Mouse (Mus musculus) MEL (cell line): ENCODE measurements at regions not wholly inside any gene's neighbourhood (a gene's known extent, or its start where the extent isn't known, plus 50 kb on each side); places are given as distances from the start of the nearest gene placed in this dataset.

Source experiments
- DNase-seq: peaks from one replicate; pipeline ENCODE4 v3.0.0; 2011; ENCODE audit warnings: low read depth, low spot score
- H3K27ac ChIP-seq: 2 replicates; pipeline ENCODE4 v1.5.1; 2012; ENCODE audit warnings: low read depth, mild to moderate bottlenecking, control low read depth, low read length, moderate library complexity; ENCODE audit not compliant: control insufficient read depth
- H3K27me3 ChIP-seq, 2 experiments: fragments of 150-350 bp in 1 of 2; sonication (generic) in 1 of 2; 2 replicates each; pipeline ENCODE4 v1.6.1; 2012; ENCODE audit warnings: low read length in 2 of 2, mild to moderate bottlenecking in 2 of 2, improper control_type of control experiment in 1 of 2, moderate library complexity in 1 of 2; ENCODE audit not compliant: insufficient read depth in 2 of 2, control insufficient read depth in 1 of 2
- H3K36me3 ChIP-seq, 2 experiments: 2 replicates each; pipeline ENCODE4 v1.6.1; 2012 to 2014; ENCODE audit warnings: low read length in 2 of 2, improper control_type of control experiment in 1 of 2, inconsistent platforms in 1 of 2, mild to moderate bottlenecking in 1 of 2; ENCODE audit not compliant: insufficient read depth in 2 of 2, control insufficient read depth in 1 of 2
- H3K4me1 ChIP-seq, 2 experiments: fragments of 150-350 bp in 1 of 2; sonication (generic) in 1 of 2; 2 replicates each; pipeline ENCODE4 v1.6.1; 2012; ENCODE audit warnings: low read length in 2 of 2, improper control_type of control experiment in 1 of 2, mild to moderate bottlenecking in 1 of 2; ENCODE audit not compliant: insufficient read depth in 2 of 2, control insufficient read depth in 1 of 2
- H3K4me3 ChIP-seq, 2 experiments: fragments of 150-350 bp in 1 of 2; sonication (generic) in 1 of 2; 2 replicates each; pipeline ENCODE4 v1.5.1; 2012; ENCODE audit warnings: low read depth in 2 of 2, low read length in 2 of 2, mild to moderate bottlenecking in 2 of 2, moderate library complexity in 2 of 2, control low read depth in 1 of 2, improper control_type of control experiment in 1 of 2; ENCODE audit not compliant: control insufficient read depth in 1 of 2, insufficient read depth in 1 of 2
- H3K79me2 ChIP-seq: 2 replicates; pipeline ENCODE4 v1.6.1; 2012; ENCODE audit warnings: mild to moderate bottlenecking, low read length, moderate library complexity; ENCODE audit not compliant: control insufficient read depth, poor library complexity, insufficient read depth
- H3K9ac ChIP-seq: 2 replicates; pipeline ENCODE4 v1.6.1; 2012; ENCODE audit warnings: low read depth, mild to moderate bottlenecking, control low read depth, low read length, moderate library complexity; ENCODE audit not compliant: control insufficient read depth, poor library complexity, severe bottlenecking
- H3K9me3 ChIP-seq: fragments of 150-350 bp; sonication (generic); replicated peaks from 2 replicates; pipeline ENCODE4 v1.6.1; 2012; ENCODE audit warnings: mild to moderate bottlenecking, low read length, improper control_type of control experiment, moderate library complexity; ENCODE audit not compliant: insufficient read depth
- BHLHE40 ChIP-seq: IDR thresholded peaks from 2 replicates; pipeline ENCODE4 v1.6.1; 2012; ENCODE audit warnings: low read depth, mild to moderate bottlenecking, inconsistent platforms, low read length, improper control_type of control experiment, borderline replicate concordance
- CHD1 ChIP-seq: IDR thresholded peaks from 2 replicates; pipeline ENCODE4 v1.6.1; 2012; ENCODE audit warnings: low read depth, mild to moderate bottlenecking, inconsistent platforms, low read length, improper control_type of control experiment
- CTCF ChIP-seq, 3 experiments: IDR thresholded peaks in 2 of 3; conservative IDR thresholded peaks in 1 of 3; 2 replicates each; pipeline ENCODE4 v1.5.1; 2011 to 2012; ENCODE audit warnings: low read length in 3 of 3, low read depth in 2 of 3, mild to moderate bottlenecking in 2 of 3, improper control_type of control experiment in 1 of 3, inconsistent platforms in 1 of 3, mixed read lengths in 1 of 3, moderate library complexity in 1 of 3; ENCODE audit not compliant: control insufficient read depth in 1 of 3, insufficient read depth in 1 of 3, poor library complexity in 1 of 3, severe bottlenecking in 1 of 3
- ELF1 ChIP-seq: IDR thresholded peaks from 2 replicates; pipeline ENCODE4 v1.6.1; 2014; ENCODE audit warnings: low read depth, mild to moderate bottlenecking, inconsistent platforms, low read length, improper control_type of control experiment, moderate library complexity
- GATA1 ChIP-seq: IDR thresholded peaks from 2 replicates; pipeline ENCODE4 v1.6.1; 2011; ENCODE audit warnings: low read depth, low read length, improper control_type of control experiment
- HCFC1 ChIP-seq: IDR thresholded peaks from 2 replicates; pipeline ENCODE4 v1.6.1; 2012; ENCODE audit warnings: low read depth, mild to moderate bottlenecking, inconsistent platforms, low read length, improper control_type of control experiment, moderate library complexity
- JUND ChIP-seq: IDR thresholded peaks from 2 replicates; pipeline ENCODE4 v1.6.1; 2011; ENCODE audit warnings: low read depth, mild to moderate bottlenecking, improper control_type of control experiment, low read length
- KAT2A ChIP-seq: conservative IDR thresholded peaks from 2 replicates; pipeline ENCODE4 v1.6.1; 2012; ENCODE audit warnings: low read depth, low read length, improper control_type of control experiment, inconsistent platforms
- MAZ ChIP-seq: IDR thresholded peaks from 2 replicates; pipeline ENCODE4 v1.6.1; 2012; ENCODE audit warnings: low read depth, mild to moderate bottlenecking, inconsistent platforms, low read length, improper control_type of control experiment
- MEF2A ChIP-seq: IDR thresholded peaks from 2 replicates; pipeline ENCODE4 v1.6.1; 2014; ENCODE audit warnings: low read depth, mild to moderate bottlenecking, inconsistent platforms, low read length, improper control_type of control experiment; ENCODE audit not compliant: poor library complexity, insufficient replicate concordance, severe bottlenecking; ENCODE audit errors: extremely low read depth
- MXI1 ChIP-seq: IDR thresholded peaks from 2 replicates; pipeline ENCODE4 v1.6.1; 2011; ENCODE audit warnings: mild to moderate bottlenecking, low read depth, low read length, improper control_type of control experiment
- MYC ChIP-seq: IDR thresholded peaks from 2 replicates; pipeline ENCODE4 v1.6.1; 2011; ENCODE audit warnings: low read depth, mild to moderate bottlenecking, low read length, improper control_type of control experiment, moderate library complexity
- NELFE ChIP-seq: IDR thresholded peaks from 2 replicates; pipeline ENCODE4 v1.6.1; 2011; ENCODE audit warnings: low read depth, low read length, improper control_type of control experiment
- NRF1 ChIP-seq: IDR thresholded peaks from 2 replicates; pipeline ENCODE4 v1.6.1; 2014; ENCODE audit warnings: low read depth, mild to moderate bottlenecking, inconsistent platforms, low read length, improper control_type of control experiment, moderate library complexity; ENCODE audit not compliant: poor library complexity, insufficient read depth, severe bottlenecking
- POLR2A ChIP-seq, 2 experiments: IDR thresholded peaks; 2 replicates each; pipeline ENCODE4 v1.6.1; 2011 to 2012; ENCODE audit warnings: low read length in 2 of 2, mild to moderate bottlenecking in 2 of 2, control low read depth in 1 of 2, improper control_type of control experiment in 1 of 2, low read depth in 1 of 2, moderate library complexity in 1 of 2; ENCODE audit not compliant: control insufficient read depth in 1 of 2, insufficient read depth in 1 of 2, poor library complexity in 1 of 2
- RAD21 ChIP-seq: IDR thresholded peaks from 2 replicates; pipeline ENCODE4 v1.6.1; 2011; ENCODE audit warnings: mild to moderate bottlenecking, low read depth, low read length, improper control_type of control experiment
- UBTF ChIP-seq: IDR thresholded peaks from 2 replicates; pipeline ENCODE4 v1.6.1; 2012; ENCODE audit warnings: low read depth, mild to moderate bottlenecking, inconsistent platforms, low read length, improper control_type of control experiment, moderate library complexity, borderline replicate concordance; ENCODE audit not compliant: insufficient read depth
- ZKSCAN1 ChIP-seq: IDR thresholded peaks from 2 replicates; pipeline ENCODE4 v1.6.1; 2012; ENCODE audit warnings: low read depth, mild to moderate bottlenecking, inconsistent platforms, low read length, improper control_type of control experiment, moderate library complexity
- ZMIZ1 ChIP-seq: IDR thresholded peaks from 2 replicates; pipeline ENCODE4 v1.6.1; 2012; ENCODE audit warnings: low read depth, mild to moderate bottlenecking, inconsistent platforms, low read length, improper control_type of control experiment, moderate library complexity
- ZNF384 ChIP-seq: IDR thresholded peaks from 2 replicates; pipeline ENCODE4 v1.6.1; 2012; ENCODE audit warnings: low read depth, mild to moderate bottlenecking, inconsistent platforms, low read length, improper control_type of control experiment

- Histone ChIP-seq H3K27me3 (peaks cover 15 to 24% of the 10 kb centered on the region in 2 experiments), H3K36me3 (no peaks in the 10 kb centered on the region), H3K4me1 (no peaks in the 10 kb centered on the region), H3K79me2 (no peaks in the 10 kb centered on the region), H3K9me3 (no peaks in the 10 kb centered on the region), H3K27ac (no peak overlapping the region), H3K4me3 (no peak overlapping the region), H3K9ac (no peak overlapping the region)
- no peak for TF ChIP-seq UBTF
- no peak for TF ChIP-seq BHLHE40
- DNase-seq: peak; percentile 8
Observed at GRCm38 (mm10) chr9:63075252-63075651, 73.5 kb downstream of the Skor1 start.

GRCm38 (mm10) chr9:63074803-63075202 lies 74.0 kb downstream of the Skor1 start:
- H3K27me3 ChIP-seq: peaks cover 15 to 24% of the 10 kb centered on the region in 2 experiments
- no peaks in the 10 kb centered on the region for H3K79me2 ChIP-seq
- no peaks in the 10 kb centered on the region for H3K36me3 ChIP-seq
- DNase-seq: no peak
- no peak overlapping the region for H3K27ac ChIP-seq
- H3K4me3 ChIP-seq: no peak overlapping the region
- H3K4me1 ChIP-seq: no peaks in the 10 kb centered on the region
- H3K9me3 ChIP-seq: no peaks in the 10 kb centered on the region
- TF ChIP-seq MXI1 (no peak), GATA1 (no peak), POLR2A (IDR thresholded peaks at IDR 0.05; ENCODE audit: control insufficient read depth in 1 of 2, insufficient read depth in 1 of 2, low read depth in 1 of 2, low read length in 2 of 2, poor library complexity in 1 of 2) (no peak), ZKSCAN1 (no peak), NRF1 (no peak), UBTF (no peak), MYC (no peak)
- TF ChIP-seq, all 39 proteins: peak for 0
- H3K9ac ChIP-seq: no peak overlapping the region

- Histone ChIP-seq H3K9ac (no peak overlapping the region), H3K27me3 (peaks cover 15 to 24% of the 10 kb centered on the region in 2 experiments), H3K27ac (no peak overlapping the region), H3K79me2 (no peaks in the 10 kb centered on the region), H3K4me3 (no peak overlapping the region), H3K9me3 (no peaks in the 10 kb centered on the region), H3K4me1 (no peaks in the 10 kb centered on the region), H3K36me3 (no peaks in the 10 kb centered on the region)
- no peak for DNase-seq
- TF ChIP-seq KAT2A (no peak), CTCF (IDR thresholded peaks at IDR 0.05 in 2 of 3, conservative IDR thresholded peaks at IDR 0.05 in 1 of 3; ENCODE audit: control insufficient read depth in 1 of 3, insufficient read depth in 1 of 3, low read depth in 2 of 3, low read length in 3 of 3, poor library complexity in 1 of 3, severe bottlenecking in 1 of 3) (no peak), UBTF (no peak), CHD1 (no peak), ELF1 (no peak), MEF2A (no peak), RAD21 (no peak), NRF1 (no peak), HCFC1 (no peak), ZMIZ1 (no peak), JUND (no peak), MAZ (no peak), NELFE (no peak), ZNF384 (no peak)
Observed at GRCm38 (mm10) chr9:63074023-63074750, 74.6 kb downstream of the Skor1 start.
